Mouse (Mus musculus) brown adipose tissue, adult 24 weeks (tissue): ENCODE results near the gene Pou2af1. TPM values are rescaled to one million over a fixed set of nuclear protein-coding genes. Genes with fewer than 3 reads are reported as not detected.

Experiments
- H3K27ac ChIP-seq: fragments of 200-500 bp; replicated peaks from 2 replicates; pipeline ENCODE4 v1.5.1; 2012; ENCODE audit warnings: low read depth, mild to moderate bottlenecking, low read length
- H3K4me1 ChIP-seq: fragments of 200-500 bp; 2 replicates; pipeline ENCODE4 v1.6.1; 2012; ENCODE audit warnings: low read length, mixed read lengths; ENCODE audit not compliant: control insufficient read depth, insufficient read depth, insufficient read length
- H3K4me3 ChIP-seq: fragments of 200-500 bp; 2 replicates; pipeline ENCODE4 v1.5.1; 2012; ENCODE audit warnings: low read depth, mild to moderate bottlenecking, low read length, moderate library complexity; ENCODE audit not compliant: insufficient read depth
- polyA plus RNA-seq: library from polyadenylated mRNA; stranded (reverse); fragments of >200 nt; gene quantifications from 2 replicates; pipeline ENCODE4 v1.2.4, GENCODE M21; 2012; ENCODE audit not compliant: missing spikeins, insufficient read depth, insufficient read length

Pou2af1 gene
- polyA plus RNA-seq, 1 experiment, result not detected

GRCm38 (mm10) chr9:51190655-51191054 lies 22.9 kb upstream of the Pou2af1 start:
- Histone ChIP-seq H3K27ac (no peak overlapping the region), H3K4me1 (no peaks in the 10 kb centered on the region), H3K4me3 (no peak overlapping the region)

DNA sequence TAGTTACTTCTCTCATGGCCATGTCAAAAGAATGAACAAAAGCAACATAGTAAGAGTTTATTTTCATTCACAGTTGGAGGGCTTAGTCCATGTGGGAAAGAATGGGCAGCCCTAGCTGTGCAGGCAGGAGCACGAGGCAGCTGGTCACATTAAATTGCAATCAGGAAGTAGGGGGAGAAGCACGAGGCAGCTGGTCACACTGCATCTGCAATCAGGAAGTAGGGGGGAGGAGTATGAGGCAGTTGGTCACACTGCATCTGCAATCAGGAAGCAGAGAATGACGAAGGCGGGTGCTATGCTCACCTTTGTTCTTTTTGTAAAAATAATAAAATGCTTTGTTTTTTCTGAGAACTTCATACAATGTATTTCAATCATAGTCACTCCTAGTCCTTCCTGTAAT lies 18.7 kb upstream of the Pou2af1 start:
- no peak overlapping the region for H3K27ac ChIP-seq
- H3K4me3 ChIP-seq, result no peak overlapping the region
- H3K4me1 ChIP-seq, result no peaks in the 10 kb centered on the region

DNA sequence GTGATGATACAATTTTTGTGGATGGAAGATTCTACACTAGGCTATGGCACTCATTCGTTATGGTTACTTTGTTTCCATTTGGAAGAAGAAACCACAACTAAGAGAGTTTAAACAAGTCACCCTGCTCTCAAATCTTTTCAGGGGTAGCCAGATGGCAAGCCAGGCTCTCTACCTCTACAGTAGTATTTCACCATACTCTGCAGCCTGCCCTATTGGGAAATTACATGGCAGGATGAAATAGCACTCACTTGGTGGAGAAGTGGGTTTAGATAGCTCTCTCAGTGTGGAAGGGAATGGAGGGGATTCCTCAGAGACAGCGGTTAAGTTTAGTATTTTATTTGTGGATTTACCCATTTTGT lies 4.6 kb upstream of the Pou2af1 start:
- Histone ChIP-seq H3K4me1 (no peaks in the 10 kb centered on the region; the same call in 1 of the 2 replicates), H3K4me3 (no peak overlapping the region), H3K27ac (no peak overlapping the region)

DNA sequence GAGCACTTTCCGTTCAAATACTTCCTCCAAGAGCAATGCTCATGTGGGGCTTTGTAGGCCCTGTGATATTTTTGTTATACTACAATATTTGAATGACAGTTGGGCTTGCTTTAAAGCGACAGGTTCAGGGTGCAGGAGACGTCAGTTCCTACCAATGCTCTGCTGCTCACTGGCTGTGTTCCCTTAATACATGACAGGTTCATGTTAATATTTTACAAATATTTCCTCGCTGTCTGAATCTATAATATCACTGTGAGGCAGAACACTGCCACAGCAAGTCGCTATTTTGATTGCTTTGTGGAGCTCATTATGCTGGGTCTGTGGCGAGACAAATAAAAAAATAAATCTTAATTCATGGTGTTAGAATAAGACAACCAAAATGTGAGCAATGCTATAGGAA lies 2.3 kb upstream of the Pou2af1 start:
- Histone ChIP-seq H3K4me1 (no peaks in the 10 kb centered on the region; the same call in 1 of the 2 replicates), H3K4me3 (no peak overlapping the region), H3K27ac (no peak overlapping the region)

GRCm38 (mm10) chr9:51213729-51214237 lies 275 bp downstream of the Pou2af1 start:
- H3K4me3 ChIP-seq, result no peak overlapping the region
- H3K27ac ChIP-seq, result no peak overlapping the region
- no peaks in the 10 kb centered on the region; the same call in 1 of the 2 replicates for H3K4me1 ChIP-seq

- Histone ChIP-seq H3K27ac (no peak overlapping the region), H3K4me3 (no peak overlapping the region), H3K4me1 (no peaks in the 10 kb centered on the region; the same call in 1 of the 2 replicates)
Measured at GRCm38 (mm10) chr9:51215311-51215710, 1.8 kb downstream of the Pou2af1 start.

DNA sequence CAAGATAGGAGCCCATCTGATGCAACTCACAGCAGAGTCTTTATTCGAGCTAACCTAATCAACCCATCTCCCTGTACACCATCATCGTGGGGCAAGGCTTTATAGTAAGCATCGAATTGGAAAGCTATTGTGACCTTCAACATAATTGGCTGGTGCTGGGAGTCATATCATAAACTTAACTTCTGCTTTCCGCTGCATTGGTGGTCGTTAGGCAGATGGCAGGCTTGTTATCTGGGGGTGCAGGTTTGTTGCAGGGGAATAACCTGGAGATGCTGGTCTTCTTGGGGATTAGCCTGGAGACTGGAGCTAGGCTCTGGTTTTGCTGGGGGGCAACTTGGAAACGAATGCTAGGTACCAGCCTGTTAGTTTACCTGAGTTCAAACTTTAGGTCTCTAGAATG lies 2.4 kb downstream of the Pou2af1 start:
- H3K27ac ChIP-seq, result no peak overlapping the region
- H3K4me1 ChIP-seq, result no peaks in the 10 kb centered on the region; the same call in 1 of the 2 replicates
- no peak overlapping the region for H3K4me3 ChIP-seq

DNA sequence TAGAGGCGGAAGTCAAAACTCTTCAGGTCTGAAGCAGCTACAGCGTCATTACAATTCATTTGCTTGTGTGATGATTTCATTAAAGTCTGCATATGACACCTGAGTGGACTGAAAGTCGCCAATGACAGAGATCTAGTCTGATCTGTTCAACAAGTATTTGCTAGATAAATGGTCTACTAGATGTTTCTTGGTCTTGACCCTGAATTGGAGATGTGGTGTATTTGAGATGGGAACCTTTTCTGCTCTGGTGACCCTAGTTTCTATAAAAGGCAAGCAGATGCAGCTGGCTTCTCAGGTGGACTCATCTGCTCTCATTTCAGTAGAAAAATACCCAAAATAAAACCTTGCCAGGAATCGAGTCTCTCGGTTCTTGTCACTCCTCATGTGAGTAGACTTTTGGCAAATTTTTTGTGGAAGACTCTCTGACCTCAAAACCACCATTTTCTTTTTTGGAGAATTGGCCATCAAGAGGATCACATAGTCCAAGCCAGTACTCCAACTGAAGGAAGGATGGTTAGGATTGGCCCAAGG lies 12.2 kb downstream of the Pou2af1 start:
- no peaks in the 10 kb centered on the region for H3K4me1 ChIP-seq
- no peak overlapping the region for H3K4me3 ChIP-seq

GRCm38 (mm10) chr9:51230701-51231389 lies 17.3 kb downstream of the Pou2af1 start:
- no peaks in the 10 kb centered on the region for H3K4me1 ChIP-seq
- H3K4me3 ChIP-seq, result no peak overlapping the region
- H3K27ac ChIP-seq, result no peak overlapping the region

More for the DNA sequence above, 12.2 kb downstream of the Pou2af1 start:
- H3K27ac ChIP-seq, result no peak overlapping the region

- Histone ChIP-seq H3K4me1 (no peaks in the 10 kb centered on the region), H3K27ac (no peak overlapping the region), H3K4me3 (no peak overlapping the region)
Measured at GRCm38 (mm10) chr9:51232163-51232562, 18.7 kb downstream of the Pou2af1 start.

GRCm38 (mm10) chr9:51238741-51239385 lies 25.4 kb downstream of the Pou2af1 start:
- Histone ChIP-seq H3K27ac (no peak overlapping the region), H3K4me1 (no peaks in the 10 kb centered on the region), H3K4me3 (no peak overlapping the region)

- Histone ChIP-seq H3K27ac (no peak overlapping the region), H3K4me1 (no peaks in the 10 kb centered on the region), H3K4me3 (no peak overlapping the region)
Measured at GRCm38 (mm10) chr9:51256780-51257502, 43.4 kb downstream of the Pou2af1 start.

DNA sequence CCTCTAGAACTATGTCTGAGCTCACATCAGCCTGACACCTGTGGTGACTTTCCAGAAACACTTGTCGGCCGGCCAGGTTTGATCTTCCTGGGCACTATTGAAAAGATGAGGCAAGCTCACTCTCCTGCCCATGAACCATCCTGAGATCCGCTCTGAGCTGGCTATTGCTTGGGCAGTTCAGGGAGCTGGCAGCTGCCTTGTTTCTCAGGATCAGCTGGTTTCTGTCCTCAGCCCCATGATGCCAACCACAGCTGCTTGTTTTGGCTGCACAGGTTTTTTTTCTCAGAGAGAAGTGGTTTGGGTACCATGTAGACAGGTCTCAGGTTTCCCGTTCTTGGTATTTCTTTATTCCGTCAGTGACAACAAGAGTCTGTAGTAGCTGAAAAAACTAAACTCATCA lies 44.9 kb downstream of the Pou2af1 start:
- Histone ChIP-seq H3K4me1 (peaks cover 3% of the 10 kb centered on the region; the same call in 1 of the 2 replicates), H3K4me3 (no peak overlapping the region), H3K27ac (no peak overlapping the region)

DNA sequence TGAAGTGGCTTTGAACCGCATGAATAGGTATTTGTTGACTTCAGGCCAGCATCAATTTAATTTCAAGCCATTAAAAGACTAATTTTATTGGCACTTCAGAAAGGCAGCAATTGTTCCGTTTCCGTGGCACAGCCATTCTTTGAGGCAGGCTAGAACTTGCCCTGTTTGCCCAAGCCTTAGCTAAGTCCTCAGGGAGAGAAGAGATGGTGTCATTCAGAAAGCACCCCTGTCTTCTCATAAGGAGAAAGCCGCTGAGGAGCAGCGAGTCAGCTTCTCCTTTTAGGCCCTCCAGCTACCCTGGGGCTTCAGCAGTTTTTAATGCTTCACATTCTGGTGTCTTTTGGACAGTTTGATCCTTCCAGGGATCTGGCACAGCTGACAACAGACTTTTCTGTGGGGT lies 55.3 kb downstream of the Pou2af1 start:
- no peak overlapping the region for H3K4me3 ChIP-seq
- H3K4me1 ChIP-seq, result 0 out of 2 replicates have a peak, but pooled peaks cover 3% of the 10 kb centered on the region
- H3K27ac ChIP-seq, result no peak overlapping the region

DNA sequence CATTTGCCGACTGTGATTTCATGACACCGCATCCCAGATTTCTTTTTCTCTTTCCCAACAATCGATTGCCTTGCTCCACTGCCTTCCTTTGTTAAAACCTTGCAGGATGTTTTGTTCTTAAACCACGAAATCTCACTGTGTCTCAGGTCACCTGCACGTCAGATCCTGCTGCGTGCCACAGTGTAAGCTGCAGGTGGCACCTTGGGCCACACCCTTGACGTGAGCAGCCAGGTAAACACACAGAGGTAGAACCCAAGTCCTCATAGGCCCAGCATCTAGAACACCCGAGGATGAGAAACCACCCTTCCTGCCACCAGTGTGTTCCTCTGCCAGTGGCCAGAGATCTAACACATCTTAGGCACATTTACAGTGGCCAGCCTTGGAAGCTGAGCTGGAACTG lies 57.6 kb downstream of the Pou2af1 start:
- Histone ChIP-seq H3K4me1 (no peaks in the 10 kb centered on the region), H3K4me3 (no peak overlapping the region), H3K27ac (no peak overlapping the region)
